Mouse (Mus musculus) MEL (cell line): Measurements from ENCODE around the gene Slc22a15. TPM values are rescaled to one million over a fixed set of nuclear protein-coding genes. Genes with fewer than 3 reads are reported as not detected.

ENCODE experiments used
- DNase-seq: peaks from one replicate; pipeline ENCODE4 v3.0.0; 2011; ENCODE audit warnings: low read depth, low spot score
- H3K27ac ChIP-seq: 2 replicates; pipeline ENCODE4 v1.5.1; 2012; ENCODE audit warnings: low read depth, mild to moderate bottlenecking, control low read depth, low read length, moderate library complexity; ENCODE audit not compliant: control insufficient read depth
- H3K27me3 ChIP-seq, 2 experiments: fragments of 150-350 bp in 1 of 2; sonication (generic) in 1 of 2; 2 replicates each; pipeline ENCODE4 v1.6.1; 2012; ENCODE audit warnings: low read length in 2 of 2, mild to moderate bottlenecking in 2 of 2, improper control_type of control experiment in 1 of 2, moderate library complexity in 1 of 2; ENCODE audit not compliant: insufficient read depth in 2 of 2, control insufficient read depth in 1 of 2
- H3K36me3 ChIP-seq, 2 experiments: 2 replicates each; pipeline ENCODE4 v1.6.1; 2012 to 2014; ENCODE audit warnings: low read length in 2 of 2, improper control_type of control experiment in 1 of 2, inconsistent platforms in 1 of 2, mild to moderate bottlenecking in 1 of 2; ENCODE audit not compliant: insufficient read depth in 2 of 2, control insufficient read depth in 1 of 2
- H3K4me1 ChIP-seq, 2 experiments: fragments of 150-350 bp in 1 of 2; sonication (generic) in 1 of 2; 2 replicates each; pipeline ENCODE4 v1.6.1; 2012; ENCODE audit warnings: low read length in 2 of 2, improper control_type of control experiment in 1 of 2, mild to moderate bottlenecking in 1 of 2; ENCODE audit not compliant: insufficient read depth in 2 of 2, control insufficient read depth in 1 of 2
- H3K4me3 ChIP-seq, 2 experiments: fragments of 150-350 bp in 1 of 2; sonication (generic) in 1 of 2; 2 replicates each; pipeline ENCODE4 v1.5.1; 2012; ENCODE audit warnings: low read depth in 2 of 2, low read length in 2 of 2, mild to moderate bottlenecking in 2 of 2, moderate library complexity in 2 of 2, control low read depth in 1 of 2, improper control_type of control experiment in 1 of 2; ENCODE audit not compliant: control insufficient read depth in 1 of 2, insufficient read depth in 1 of 2
- H3K79me2 ChIP-seq: 2 replicates; pipeline ENCODE4 v1.6.1; 2012; ENCODE audit warnings: mild to moderate bottlenecking, low read length, moderate library complexity; ENCODE audit not compliant: control insufficient read depth, poor library complexity, insufficient read depth
- H3K9ac ChIP-seq: 2 replicates; pipeline ENCODE4 v1.6.1; 2012; ENCODE audit warnings: low read depth, mild to moderate bottlenecking, control low read depth, low read length, moderate library complexity; ENCODE audit not compliant: control insufficient read depth, poor library complexity, severe bottlenecking
- H3K9me3 ChIP-seq: fragments of 150-350 bp; sonication (generic); replicated peaks from 2 replicates; pipeline ENCODE4 v1.6.1; 2012; ENCODE audit warnings: mild to moderate bottlenecking, low read length, improper control_type of control experiment, moderate library complexity; ENCODE audit not compliant: insufficient read depth
- BHLHE40 ChIP-seq: IDR thresholded peaks from 2 replicates; pipeline ENCODE4 v1.6.1; 2012; ENCODE audit warnings: low read depth, mild to moderate bottlenecking, inconsistent platforms, low read length, improper control_type of control experiment, borderline replicate concordance
- CHD1 ChIP-seq: IDR thresholded peaks from 2 replicates; pipeline ENCODE4 v1.6.1; 2012; ENCODE audit warnings: low read depth, mild to moderate bottlenecking, inconsistent platforms, low read length, improper control_type of control experiment
- CTCF ChIP-seq, 3 experiments: IDR thresholded peaks in 2 of 3; conservative IDR thresholded peaks in 1 of 3; 2 replicates each; pipeline ENCODE4 v1.5.1; 2011 to 2012; ENCODE audit warnings: low read length in 3 of 3, low read depth in 2 of 3, mild to moderate bottlenecking in 2 of 3, improper control_type of control experiment in 1 of 3, inconsistent platforms in 1 of 3, mixed read lengths in 1 of 3, moderate library complexity in 1 of 3; ENCODE audit not compliant: control insufficient read depth in 1 of 3, insufficient read depth in 1 of 3, poor library complexity in 1 of 3, severe bottlenecking in 1 of 3
- ELF1 ChIP-seq: IDR thresholded peaks from 2 replicates; pipeline ENCODE4 v1.6.1; 2014; ENCODE audit warnings: low read depth, mild to moderate bottlenecking, inconsistent platforms, low read length, improper control_type of control experiment, moderate library complexity
- ETS1 ChIP-seq: IDR thresholded peaks from 2 replicates; pipeline ENCODE4 v1.6.1; 2012; ENCODE audit warnings: low read depth, mild to moderate bottlenecking, inconsistent platforms, low read length, improper control_type of control experiment, moderate library complexity
- GABPA ChIP-seq: IDR thresholded peaks from 2 replicates; pipeline ENCODE4 v1.6.1; 2012; ENCODE audit warnings: low read depth, mild to moderate bottlenecking, inconsistent platforms, low read length, improper control_type of control experiment, moderate library complexity
- KAT2A ChIP-seq: conservative IDR thresholded peaks from 2 replicates; pipeline ENCODE4 v1.6.1; 2012; ENCODE audit warnings: low read depth, low read length, improper control_type of control experiment, inconsistent platforms
- MEF2A ChIP-seq: IDR thresholded peaks from 2 replicates; pipeline ENCODE4 v1.6.1; 2014; ENCODE audit warnings: low read depth, mild to moderate bottlenecking, inconsistent platforms, low read length, improper control_type of control experiment; ENCODE audit not compliant: poor library complexity, insufficient replicate concordance, severe bottlenecking; ENCODE audit errors: extremely low read depth
- MXI1 ChIP-seq: IDR thresholded peaks from 2 replicates; pipeline ENCODE4 v1.6.1; 2011; ENCODE audit warnings: mild to moderate bottlenecking, low read depth, low read length, improper control_type of control experiment
- MYB ChIP-seq: IDR thresholded peaks from 2 replicates; pipeline ENCODE4 v1.6.1; 2011; ENCODE audit warnings: mild to moderate bottlenecking, low read depth, low read length, improper control_type of control experiment
- NELFE ChIP-seq: IDR thresholded peaks from 2 replicates; pipeline ENCODE4 v1.6.1; 2011; ENCODE audit warnings: low read depth, low read length, improper control_type of control experiment
- NRF1 ChIP-seq: IDR thresholded peaks from 2 replicates; pipeline ENCODE4 v1.6.1; 2014; ENCODE audit warnings: low read depth, mild to moderate bottlenecking, inconsistent platforms, low read length, improper control_type of control experiment, moderate library complexity; ENCODE audit not compliant: poor library complexity, insufficient read depth, severe bottlenecking
- POLR2A ChIP-seq, 2 experiments: IDR thresholded peaks; 2 replicates each; pipeline ENCODE4 v1.6.1; 2011 to 2012; ENCODE audit warnings: low read length in 2 of 2, mild to moderate bottlenecking in 2 of 2, control low read depth in 1 of 2, improper control_type of control experiment in 1 of 2, low read depth in 1 of 2, moderate library complexity in 1 of 2; ENCODE audit not compliant: control insufficient read depth in 1 of 2, insufficient read depth in 1 of 2, poor library complexity in 1 of 2
- RCOR1 ChIP-seq: IDR thresholded peaks from 2 replicates; pipeline ENCODE4 v1.6.1; 2012; ENCODE audit warnings: low read depth, mild to moderate bottlenecking, inconsistent platforms, low read length, improper control_type of control experiment
- TCF12 ChIP-seq: IDR thresholded peaks from 2 replicates; pipeline ENCODE4 v1.6.1; 2014; ENCODE audit warnings: low read depth, mild to moderate bottlenecking, inconsistent platforms, low read length, improper control_type of control experiment, moderate library complexity
- ZNF384 ChIP-seq: IDR thresholded peaks from 2 replicates; pipeline ENCODE4 v1.6.1; 2012; ENCODE audit warnings: low read depth, mild to moderate bottlenecking, inconsistent platforms, low read length, improper control_type of control experiment
- polyA plus RNA-seq, 2 experiments: library from polyadenylated mRNA; stranded (reverse) in 1 of 2; unstranded in 1 of 2; fragments of >175 nt in 1 of 2; fragments of >200 nt in 1 of 2; gene quantifications; 2 replicates each; pipeline versions ENCODE4 v1.2.1 to v1.2.4; 2012; ENCODE audit warnings: low replicate concordance in 2 of 2, low read depth in 1 of 2; ENCODE audit not compliant: insufficient read length in 2 of 2, insufficient read depth in 1 of 2, missing spikeins in 1 of 2
- total RNA-seq: library from RNA; depleted of rRNA; stranded (reverse); fragments of 300-350 nt; gene quantifications from 2 replicates; pipeline ENCODE4 v1.2.3, GENCODE M21; 2012

Slc22a15 gene
- total and polyA plus RNA-seq, 3 experiments: 2.2 to 7.9 TPM; not detected in 1

GRCm38 (mm10) chr3:101859740-101860139 is 64.5 kb downstream of the Slc22a15 start:
- DNase-seq: no peak
- Histone ChIP-seq H3K9ac (no peak overlapping the region), H3K79me2 (no peaks in the 10 kb centered on the region), H3K36me3 (no peaks in the 10 kb centered on the region), H3K27ac (no peak overlapping the region), H3K27me3 (no peaks in the 10 kb centered on the region), H3K4me3 (no peak overlapping the region), H3K4me1 (no peaks in the 10 kb centered on the region), H3K9me3 (no peaks in the 10 kb centered on the region)
- no peak for TF ChIP-seq TCF12
- TF ChIP-seq NRF1: no peak
- no peak for TF ChIP-seq CHD1
- TF ChIP-seq ELF1: no peak
- no peak for TF ChIP-seq NELFE
- no peak for TF ChIP-seq POLR2A (IDR thresholded peaks at IDR 0.05; ENCODE audit: control insufficient read depth in 1 of 2, insufficient read depth in 1 of 2, low read depth in 1 of 2, low read length in 2 of 2, poor library complexity in 1 of 2)
- no peak for TF ChIP-seq BHLHE40
- TF ChIP-seq ETS1: no peak
- TF ChIP-seq GABPA: no peak
- no peak for TF ChIP-seq CTCF (IDR thresholded peaks at IDR 0.05 in 2 of 3, conservative IDR thresholded peaks at IDR 0.05 in 1 of 3; ENCODE audit: control insufficient read depth in 1 of 3, insufficient read depth in 1 of 3, low read depth in 2 of 3, low read length in 3 of 3, poor library complexity in 1 of 3, severe bottlenecking in 1 of 3)
- TF ChIP-seq RCOR1: no peak

DNA sequence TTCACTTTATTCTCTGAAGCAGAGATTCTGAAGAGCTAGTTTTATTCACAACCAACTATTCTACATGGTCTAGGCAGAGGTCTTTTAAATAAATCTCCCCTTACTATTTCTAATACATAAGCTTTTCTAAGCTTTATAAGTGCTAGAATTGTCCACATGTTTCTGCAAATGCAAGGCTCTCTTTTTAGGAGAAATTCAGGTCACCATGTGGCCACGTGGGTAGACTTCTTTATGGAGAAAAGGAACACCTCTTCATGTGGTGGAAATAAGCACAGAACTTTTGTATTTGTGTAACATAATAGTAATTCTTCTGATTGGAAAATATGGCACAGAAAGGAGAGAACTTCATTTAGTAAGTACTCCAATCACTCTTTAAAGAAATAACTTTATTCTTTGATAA is 70.2 kb downstream of the Slc22a15 start:
- no peaks in the 10 kb centered on the region for H3K4me1 ChIP-seq
- H3K36me3 ChIP-seq: no peaks in the 10 kb centered on the region
- no peak for DNase-seq
- H3K9ac ChIP-seq: no peak overlapping the region
- H3K27ac ChIP-seq: no peak overlapping the region
- TF ChIP-seq NELFE (no peak), MXI1 (no peak), MYB (no peak), ZNF384 (no peak), KAT2A (no peak), MEF2A (no peak), TCF12 (no peak)
- no peaks in the 10 kb centered on the region for H3K79me2 ChIP-seq
- H3K9me3 ChIP-seq: no peaks in the 10 kb centered on the region
- no peaks in the 10 kb centered on the region for H3K27me3 ChIP-seq
- no peak overlapping the region for H3K4me3 ChIP-seq
